ENCODE assay signal across 9 mouse cellular contexts in genomic region chr5:100423626-100424025, GRCm38 (mm10). TPM values are rescaled to one million over a fixed set of nuclear protein-coding genes. Genes with fewer than 3 reads are reported as not detected.
A peak's percentile ranks its signal among the peaks of the same experiment; 100 is the strongest.
DNase-seq lines count a peak whose midpoint lies in the region; ATAC-seq and TF ChIP-seq lines count a peak whose summit lies in the region.
"Had no signal": no experiment of that assay in that cellular context is flagged by ENCODE, and none has a peak within 500 bp of the region (broad histone marks: within the 10 kb centered on the region; RNA-seq: fewer than 3 reads in every experiment).

No protein-coding gene starts in this region.

- ATAC-seq in hindbrain, embryonic 12.5 days (ENCODE audit: low FRiP score) = no peak
- no peak for ATAC-seq in hindbrain, embryonic 14.5 days (ENCODE audit: low FRiP score)
- ATAC-seq in lung, postnatal 0 days = peak; percentile 37; the same call in 1 of the 2 replicates
- ATAC-seq in embryonic facial prominence, embryonic 13.5 days (ENCODE audit: insufficient number of reproducible peaks, insufficient read depth, low FRiP score, low TSS enrichment, low read depth) = no peak
- ATAC-seq in limb, embryonic 13.5 days (ENCODE audit: low FRiP score, low read depth) = no peak

- peaks cover 55% of the 10 kb centered on the region for H3K4me1 ChIP-seq in hindbrain, embryonic 12.5 days
- peaks cover 35% of the 10 kb centered on the region for H3K4me1 ChIP-seq in hindbrain, embryonic 14.5 days (replicated peaks; ENCODE audit: control insufficient read depth, insufficient read depth, low read length)
- peaks cover 20% of the 10 kb centered on the region for H3K4me1 ChIP-seq in lung, postnatal 0 days (ENCODE audit: insufficient read depth, low read depth, low read length)
- peaks cover 15% of the 10 kb centered on the region for H3K4me1 ChIP-seq in lung, adult 2 months (ENCODE audit: control insufficient read depth, insufficient read depth, low read length)
- H3K4me1 ChIP-seq in embryonic facial prominence, embryonic 13.5 days = peaks cover 47% of the 10 kb centered on the region
- H3K4me1 ChIP-seq in limb, embryonic 13.5 days = peaks cover 46% of the 10 kb centered on the region

- no peak for TF ChIP-seq POLR2A in lung, adult 2 months (IDR thresholded peaks at IDR 0.05; ENCODE audit: borderline replicate concordance, extremely low read depth, low read depth, low read length)

- no peak for TF ChIP-seq CTCF in lung, postnatal 0 days (IDR thresholded peaks at IDR 0.05)
- no peak for TF ChIP-seq CTCF in lung, adult 2 months (IDR thresholded peaks at IDR 0.05; ENCODE audit: insufficient read depth, low read length)

- no peak overlapping the region for H3K4me3 ChIP-seq in hindbrain, embryonic 12.5 days
- no peak overlapping the region for H3K4me3 ChIP-seq in hindbrain, embryonic 14.5 days (replicated peaks; ENCODE audit: low read length)
- H3K4me3 ChIP-seq in lung, postnatal 0 days (ENCODE audit: low read depth, low read length) = no peak overlapping the region
- H3K4me3 ChIP-seq in lung, adult 2 months (replicated peaks; ENCODE audit: extremely low read depth, low read depth, low read length) = no peak overlapping the region
- no peak overlapping the region for H3K4me3 ChIP-seq in embryonic facial prominence, embryonic 13.5 days
- H3K4me3 ChIP-seq in limb, embryonic 13.5 days = no peak overlapping the region

- H3K27ac ChIP-seq in hindbrain, embryonic 12.5 days = no peak overlapping the region
- no peak overlapping the region for H3K27ac ChIP-seq in hindbrain, embryonic 14.5 days
- H3K27ac ChIP-seq in lung, postnatal 0 days (ENCODE audit: low read length) = no peak overlapping the region
- H3K27ac ChIP-seq in embryonic facial prominence, embryonic 13.5 days = 0 out of 2 replicates have a peak overlapping the region, but pooled peaks have one; percentile 48
- H3K27ac ChIP-seq in limb, embryonic 13.5 days = no peak overlapping the region; the same call in 1 of the 2 replicates

- H3K9ac ChIP-seq in hindbrain, embryonic 12.5 days = peak overlapping the region; percentile 51
- no peak overlapping the region; the same call in 1 of the 2 replicates for H3K9ac ChIP-seq in hindbrain, embryonic 14.5 days
- H3K9ac ChIP-seq in lung, postnatal 0 days (replicated peaks; ENCODE audit: low read depth) = 0 out of 2 replicates have a peak overlapping the region, but pooled peaks have one; percentile 32
- peak overlapping the region; percentile 58 for H3K9ac ChIP-seq in embryonic facial prominence, embryonic 13.5 days
- peak overlapping the region; percentile 45 for H3K9ac ChIP-seq in limb, embryonic 13.5 days

- H3K4me2 ChIP-seq in hindbrain, embryonic 12.5 days (replicated peaks) = no peak overlapping the region; the same call in 1 of the 2 replicates
- H3K4me2 ChIP-seq in hindbrain, embryonic 14.5 days (replicated peaks) = no peak overlapping the region
- H3K4me2 ChIP-seq in lung, postnatal 0 days (replicated peaks; ENCODE audit: low read depth, low read length) = no peak overlapping the region
- peak overlapping the region; percentile 31 for H3K4me2 ChIP-seq in embryonic facial prominence, embryonic 13.5 days
- H3K4me2 ChIP-seq in limb, embryonic 13.5 days (replicated peaks) = peak overlapping the region; percentile 37

- H3K36me3 ChIP-seq in hindbrain, embryonic 12.5 days = peaks cover 92% of the 10 kb centered on the region
- peaks cover 92% of the 10 kb centered on the region for H3K36me3 ChIP-seq in hindbrain, embryonic 14.5 days (replicated peaks; ENCODE audit: control insufficient read depth, insufficient read depth)
- peaks cover 12% of the 10 kb centered on the region; the same call in 1 of the 2 replicates for H3K36me3 ChIP-seq in lung, postnatal 0 days (ENCODE audit: insufficient read depth, low read length)
- peaks cover 92% of the 10 kb centered on the region for H3K36me3 ChIP-seq in embryonic facial prominence, embryonic 13.5 days
- peaks cover 93% of the 10 kb centered on the region for H3K36me3 ChIP-seq in limb, embryonic 13.5 days

- 72% methylated on average over 7 of the region's 7 CpGs for WGBS in hindbrain, embryonic 12.5 days
- 75% methylated on average over 7 of the region's 7 CpGs for WGBS in hindbrain, embryonic 14.5 days
- 51% methylated on average over 7 of the region's 7 CpGs for WGBS in lung, postnatal 0 days
- 44% methylated on average over 7 of the region's 7 CpGs for WGBS in lung, adult 2 months
- WGBS in embryonic facial prominence, embryonic 13.5 days = 81% methylated on average over 7 of the region's 7 CpGs
- WGBS in limb, embryonic 13.5 days = 77% methylated on average over 7 of the region's 7 CpGs

- H3K9me3 ChIP-seq in hindbrain, embryonic 12.5 days (replicated peaks) = no peaks in the 10 kb centered on the region
- H3K9me3 ChIP-seq in hindbrain, embryonic 14.5 days (ENCODE audit: control insufficient read depth, low read length) = no peaks in the 10 kb centered on the region
- H3K9me3 ChIP-seq in lung, postnatal 0 days (ENCODE audit: low read length) = no peaks in the 10 kb centered on the region
- no peaks in the 10 kb centered on the region for H3K9me3 ChIP-seq in embryonic facial prominence, embryonic 13.5 days
- H3K9me3 ChIP-seq in limb, embryonic 13.5 days = no peaks in the 10 kb centered on the region

- H3K27me3 ChIP-seq in hindbrain, embryonic 12.5 days = no peaks in the 10 kb centered on the region
- H3K27me3 ChIP-seq in hindbrain, embryonic 14.5 days (ENCODE audit: control insufficient read depth, insufficient read depth, low read length) = no peaks in the 10 kb centered on the region
- H3K27me3 ChIP-seq in lung, postnatal 0 days (replicated peaks; ENCODE audit: insufficient read depth, low read length) = no peaks in the 10 kb centered on the region
- no peaks in the 10 kb centered on the region for H3K27me3 ChIP-seq in embryonic facial prominence, embryonic 13.5 days
- no peaks in the 10 kb centered on the region for H3K27me3 ChIP-seq in limb, embryonic 13.5 days

- DNase-seq in hindbrain, embryonic 14.5 days (ENCODE audit: low spot score) = no peak
- no peak for DNase-seq in lung, postnatal 0 days (ENCODE audit: low spot score)
- no peak for DNase-seq in lung, adult 2 months
- no peak for DNase-seq in gastrocnemius, adult 18-20 months (ENCODE audit: low spot score)
- DNase-seq: cerebellum, adult 18-20 months; kidney, postnatal 4 days had no signal

- TF ChIP-seq EP300 in lung, postnatal 0 days (IDR thresholded peaks at IDR 0.05) = no peak

RNA-seq across cellular contexts. Expression of gene Sec31a, which starts 7.6 kb away (rescaled TPM):
- polyA plus RNA-seq in hindbrain, embryonic 12.5 days (2016; fragmentation: Nextera tagmentation; extraction: Ambion mirVana) = 128 and 141 TPM in 2 replicates
- polyA plus RNA-seq in hindbrain, embryonic 14.5 days (2014; fragmentation: Nextera tagmentation; extraction: Ambion mirVana) = 84.8 and 91.0 TPM in 2 replicates
- polyA plus RNA-seq in lung, postnatal 0 days (2015; fragmentation: Nextera tagmentation; extraction: Ambion mirVana) = 94.8 and 96.3 TPM in 2 replicates
- polyA plus RNA-seq in lung, adult 2 months (2012; rRNA removed) = 192 and 194 TPM in 2 replicates
- polyA plus RNA-seq in embryonic facial prominence, embryonic 13.5 days (2015; fragmentation: Nextera tagmentation; extraction: Ambion mirVana) = 203 and 220 TPM in 2 replicates
- polyA plus RNA-seq in limb, embryonic 13.5 days (2015; fragmentation: Nextera tagmentation; extraction: Ambion mirVana) = 208 and 231 TPM in 2 replicates
- 10 to 100 TPM; 57.6 to 64.1 TPM for total RNA-seq in gastrocnemius, adult 18-20 months (2021)

Comparison
In these comparisons a context has a peak if more than half of its experiments do, and no peak if none do; other contexts are left out.
1. H3K4me2 ChIP-seq: peak in embryonic facial prominence, embryonic 13.5 days (single experiment) and limb, embryonic 13.5 days (single experiment); none in hindbrain, embryonic 12.5 days (single experiment), hindbrain, embryonic 14.5 days (single experiment) and lung, postnatal 0 days (single experiment).